Mouse (Mus musculus): ENCODE measurements around the gene Sh3tc1.

Sh3tc1 gene

GRCm38 (mm10) chr5:35685079-35685478 lies 54.7 kb downstream of the Sh3tc1 start:
- no peak for DNase-seq (ENCODE audit: low spot score)

GRCm38 (mm10) chr5:35680958-35681357 lies 58.8 kb downstream of the Sh3tc1 start:
- no peak for DNase-seq (ENCODE audit: low spot score)

GRCm38 (mm10) chr5:35679256-35680155 lies 60.3 kb downstream of the Sh3tc1 start, which contains the start of gene Htra3:
Gene Htra3 (minus strand): TSS chr5:35679782.
- DNase-seq (ENCODE audit: low spot score), result no peak

- no peak for DNase-seq (ENCODE audit: low spot score)
These were observed 62.8 kb downstream of the Sh3tc1 start for GRCm38 (mm10) chr5:35676964-35677363.

GRCm38 (mm10) chr5:35674081-35674555 lies 65.7 kb downstream of the Sh3tc1 start:
- DNase-seq (ENCODE audit: low spot score), result peak; percentile 26

- no peak for DNase-seq (ENCODE audit: low spot score)
These were observed 66.7 kb downstream of the Sh3tc1 start for GRCm38 (mm10) chr5:35673086-35673485.

GRCm38 (mm10) chr5:35672581-35672980 lies 67.2 kb downstream of the Sh3tc1 start:
- no peak for DNase-seq (ENCODE audit: low spot score)

- no peak for DNase-seq (ENCODE audit: low spot score)
These were observed 68.3 kb downstream of the Sh3tc1 start for GRCm38 (mm10) chr5:35671474-35671891.

GRCm38 (mm10) chr5:35670412-35670801 lies 69.4 kb downstream of the Sh3tc1 start:
- DNase-seq (ENCODE audit: low spot score), result no peak

- DNase-seq (ENCODE audit: low spot score), result peak; percentile 34
These were observed 69.9 kb downstream of the Sh3tc1 start for GRCm38 (mm10) chr5:35669747-35670411.

GRCm38 (mm10) chr5:35666152-35666551 lies 73.6 kb downstream of the Sh3tc1 start:
- DNase-seq (ENCODE audit: low spot score), result no peak

GRCm38 (mm10) chr5:35662021-35662545 lies 77.7 kb downstream of the Sh3tc1 start:
- no peak for DNase-seq (ENCODE audit: low spot score)

GRCm38 (mm10) chr5:35661210-35661609 lies 78.6 kb downstream of the Sh3tc1 start:
- DNase-seq (ENCODE audit: low spot score), result no peak

GRCm38 (mm10) chr5:35659503-35659902 lies 80.3 kb downstream of the Sh3tc1 start:
- no peak for DNase-seq (ENCODE audit: low spot score)

GRCm38 (mm10) chr5:35655753-35656485 lies 83.9 kb downstream of the Sh3tc1 start:
- no peak for DNase-seq (ENCODE audit: low spot score)

- DNase-seq (ENCODE audit: low spot score), result no peak
These were observed 85.9 kb downstream of the Sh3tc1 start for GRCm38 (mm10) chr5:35653743-35654395.

GRCm38 (mm10) chr5:35652872-35653271 lies 86.9 kb downstream of the Sh3tc1 start:
- DNase-seq (ENCODE audit: low spot score), result no peak

- DNase-seq (ENCODE audit: low spot score), result no peak
These were observed 87.5 kb downstream of the Sh3tc1 start for GRCm38 (mm10) chr5:35652319-35652718.

GRCm38 (mm10) chr5:35648230-35648629 lies 91.6 kb downstream of the Sh3tc1 start:
- no peak for DNase-seq (ENCODE audit: low spot score)

GRCm38 (mm10) chr5:35647562-35647961 lies 92.2 kb downstream of the Sh3tc1 start:
- no peak for DNase-seq (ENCODE audit: low spot score)
